Mouse (Mus musculus) stomach, embryonic 14.5 days (tissue): ENCODE results near the gene Rabep1. TPM values are rescaled to one million over a fixed set of nuclear protein-coding genes. Genes with fewer than 3 reads are reported as not detected.

Experiments
- ATAC-seq: fragments of 200-750 bp; cut with Nextera tagmentation; 2 replicates; pipeline ENCODE4 v1.8.0; 2017; ENCODE audit warnings: low read depth, moderate TSS enrichment; ENCODE audit not compliant: insufficient number of reproducible peaks, insufficient read depth, low FRiP score
- H3K27ac ChIP-seq: fragments of 300-500 bp; sonication (generic); 2 replicates; pipeline ENCODE4 v1.5.1; 2014; ENCODE audit warnings: mild to moderate bottlenecking, low read length, moderate library complexity, mixed read lengths
- H3K27me3 ChIP-seq: fragments of 300-500 bp; sonication (generic); 2 replicates; pipeline ENCODE4 v1.6.1; 2014; ENCODE audit warnings: low read length, control low read depth, mixed read lengths; ENCODE audit not compliant: control insufficient read depth, insufficient read depth
- H3K36me3 ChIP-seq: fragments of 300-500 bp; sonication (generic); 2 replicates; pipeline ENCODE4 v1.6.1; 2014; ENCODE audit warnings: mild to moderate bottlenecking, control low read depth, low read length, moderate library complexity, mixed read lengths; ENCODE audit not compliant: control insufficient read depth, insufficient read depth
- H3K4me1 ChIP-seq: fragments of 300-500 bp; sonication (generic); 2 replicates; pipeline ENCODE4 v1.6.1; 2014; ENCODE audit warnings: low read length, control low read depth, mixed read lengths; ENCODE audit not compliant: control insufficient read depth, insufficient read depth
- H3K4me2 ChIP-seq: fragments of 300-500 bp; sonication (generic); replicated peaks from 2 replicates; pipeline ENCODE4 v1.6.1; 2014; ENCODE audit warnings: low read depth, low read length, control low read depth
- H3K4me3 ChIP-seq: fragments of 300-500 bp; sonication (generic); 2 replicates; pipeline ENCODE4 v1.5.1; 2014; ENCODE audit warnings: low read depth, low read length, control low read depth
- H3K9ac ChIP-seq: fragments of 300-500 bp; sonication (generic); replicated peaks from 2 replicates; pipeline ENCODE4 v1.6.1; 2014; ENCODE audit warnings: low read depth, mild to moderate bottlenecking, control low read depth, low read length, moderate library complexity, mixed read lengths
- H3K9me3 ChIP-seq: fragments of 300-500 bp; sonication (generic); 2 replicates; pipeline ENCODE4 v1.6.1; 2016; ENCODE audit warnings: low read depth, low read length, control low read depth; ENCODE audit not compliant: control insufficient read depth
- WGBS: fragments of 180-500 bp; shearing (Covaris S2); extraction: QIAGEN DNeasy Blood & Tissue Kit; methylation state at CpG from one replicate; pipeline ENCODE4 v1.1.7; 2014; 5-methylcytosine and 5-hydroxymethylcytosine counted together
- polyA plus RNA-seq: library from polyadenylated mRNA; unstranded; fragments of >200 nt; fragmentation: Nextera tagmentation; extraction: Ambion mirVana; gene quantifications from 2 replicates; pipeline ENCODE4 v1.2.1, GENCODE M21; 2014

Rabep1 gene
- polyA plus RNA-seq, 1 experiment from 2014 or later, result 33.1 TPM

DNA sequence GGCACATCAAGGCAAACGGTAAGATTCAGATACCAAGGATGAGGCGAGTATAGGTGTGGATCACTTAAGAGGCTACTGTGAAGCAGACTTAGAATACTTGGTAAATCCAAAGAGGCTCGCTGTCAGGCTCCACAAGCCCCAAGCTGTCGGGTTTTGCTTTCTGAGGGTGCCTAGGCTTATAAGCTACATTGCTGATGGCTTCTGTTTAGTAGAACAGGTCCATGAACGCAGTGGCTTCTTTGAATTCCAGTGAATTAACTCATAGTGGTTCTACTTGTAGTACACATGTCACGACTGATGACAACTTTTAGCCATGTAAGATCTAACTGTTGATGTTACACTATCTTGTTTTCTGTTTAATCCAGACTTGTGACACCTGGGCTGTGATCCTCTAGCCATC is 132.7 kb downstream of the Rabep1 start:
- Histone ChIP-seq H3K4me1 (peaks cover 7% of the 10 kb centered on the region; the same call in 1 of the 2 replicates), H3K4me2 (no peak overlapping the region), H3K27ac (no peak overlapping the region), H3K36me3 (peaks cover 65% of the 10 kb centered on the region), H3K27me3 (no peaks in the 10 kb centered on the region), H3K4me3 (no peak overlapping the region), H3K9ac (no peak overlapping the region), H3K9me3 (no peaks in the 10 kb centered on the region)
- 85% methylated on average over 6 of the region's 6 CpGs for WGBS
- no peak for ATAC-seq

DNA sequence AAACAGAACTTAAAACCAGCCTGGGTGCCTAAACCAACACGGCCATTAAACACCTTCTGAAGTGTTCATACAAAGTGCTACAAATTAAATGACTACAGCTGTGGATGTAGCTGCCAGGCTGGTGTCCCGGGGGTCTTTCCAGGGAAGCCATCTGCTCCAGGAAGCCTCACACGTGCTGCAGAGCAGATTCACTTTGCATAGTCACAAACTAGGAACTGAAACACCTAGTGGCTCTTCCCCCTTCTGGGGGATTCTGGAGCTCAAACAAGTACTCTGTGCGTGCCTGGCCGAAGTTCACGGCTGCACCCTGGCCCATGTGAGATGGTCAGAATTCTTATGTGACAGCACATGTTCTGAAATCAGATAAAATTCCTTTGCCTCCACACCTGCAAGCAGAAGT is 135.7 kb downstream of the Rabep1 start:
- Histone ChIP-seq H3K27me3 (no peaks in the 10 kb centered on the region), H3K9ac (no peak overlapping the region)
- ATAC-seq, result no peak

DNA sequence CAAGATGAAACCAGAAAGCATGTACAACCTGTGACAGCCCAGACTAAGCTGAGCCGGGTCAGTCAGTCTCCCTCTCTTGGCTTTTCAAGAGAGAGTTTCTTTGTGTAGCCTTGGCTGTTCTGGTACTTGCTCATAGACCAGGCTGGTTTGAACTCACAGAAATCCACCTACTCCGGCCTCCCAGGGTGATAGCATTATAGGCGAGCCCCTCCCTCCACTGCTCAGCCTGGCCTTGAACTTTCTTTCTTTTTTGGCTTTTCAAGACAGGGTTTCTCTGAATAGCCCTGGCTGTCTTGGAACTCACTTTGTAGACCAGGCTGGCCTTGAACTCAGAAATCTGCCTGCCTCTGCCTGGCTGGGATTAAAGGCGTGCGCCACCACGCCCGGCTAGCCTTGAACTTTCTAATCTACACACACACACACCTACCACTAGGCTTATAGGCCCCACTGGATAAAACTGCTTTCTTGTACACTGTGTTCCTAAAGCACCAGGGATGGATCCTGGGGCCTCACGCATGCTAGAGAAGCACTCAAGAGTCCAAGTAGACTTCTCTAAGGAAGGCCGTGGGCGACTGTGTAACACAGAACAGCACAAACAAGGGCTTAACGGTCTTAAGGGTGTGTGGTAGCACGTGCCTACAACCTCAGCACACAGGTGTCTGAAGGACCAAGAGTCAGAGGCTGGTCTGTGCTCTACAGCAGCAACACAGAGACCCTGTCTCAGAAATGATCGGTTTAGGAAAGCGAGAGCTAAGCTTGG is 136.4 kb downstream of the Rabep1 start:
- Histone ChIP-seq H3K4me3 (no peak overlapping the region), H3K9me3 (no peaks in the 10 kb centered on the region), H3K4me1 (peaks cover 7% of the 10 kb centered on the region; the same call in 1 of the 2 replicates), H3K4me2 (no peak overlapping the region), H3K27me3 (no peaks in the 10 kb centered on the region), H3K27ac (no peak overlapping the region), H3K9ac (no peak overlapping the region), H3K36me3 (peaks cover 54% of the 10 kb centered on the region)
- no peak for ATAC-seq
- 92% methylated on average over 14 of the region's 14 CpGs for WGBS

More for the DNA sequence above, 135.7 kb downstream of the Rabep1 start:
- 90% methylated on average over 6 of the region's 6 CpGs for WGBS
- H3K4me1 ChIP-seq, result peaks cover 7% of the 10 kb centered on the region; the same call in 1 of the 2 replicates
- no peak overlapping the region for H3K4me3 ChIP-seq
- no peak overlapping the region for H3K4me2 ChIP-seq
- H3K27ac ChIP-seq, result no peak overlapping the region
- H3K9me3 ChIP-seq, result no peaks in the 10 kb centered on the region
- H3K36me3 ChIP-seq, result peaks cover 50% of the 10 kb centered on the region

DNA sequence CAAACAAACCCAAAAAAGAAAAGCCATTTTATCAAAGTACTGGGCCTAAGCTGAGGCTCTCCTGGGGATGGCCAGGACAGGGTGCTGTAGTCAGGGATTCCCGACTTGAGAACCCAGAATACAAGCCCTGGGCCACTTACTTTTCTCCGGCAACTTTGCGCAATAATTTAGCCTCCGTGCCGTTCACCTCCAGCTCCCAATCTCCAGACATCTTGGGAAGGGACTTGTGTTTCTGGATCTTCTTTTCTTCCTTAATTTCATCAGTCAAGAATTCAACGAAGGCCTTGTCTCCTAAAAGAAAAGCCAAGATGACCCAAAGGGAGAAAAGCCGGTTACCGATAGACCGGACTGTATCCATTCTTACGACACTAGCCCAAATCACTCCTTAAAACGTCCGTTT is 137.5 kb downstream of the Rabep1 start:
- Histone ChIP-seq H3K4me3 (peak overlapping the region; percentile 99), H3K9me3 (no peaks in the 10 kb centered on the region), H3K36me3 (peaks cover 56% of the 10 kb centered on the region), H3K4me1 (peaks cover 7% of the 10 kb centered on the region; the same call in 1 of the 2 replicates), H3K27me3 (no peaks in the 10 kb centered on the region), H3K4me2 (peak overlapping the region; percentile 78), H3K27ac (no peak overlapping the region), H3K9ac (peak overlapping the region; percentile 87)
- ATAC-seq, result no peak
- WGBS, result 11% methylated on average over 12 of the region's 12 CpGs

DNA sequence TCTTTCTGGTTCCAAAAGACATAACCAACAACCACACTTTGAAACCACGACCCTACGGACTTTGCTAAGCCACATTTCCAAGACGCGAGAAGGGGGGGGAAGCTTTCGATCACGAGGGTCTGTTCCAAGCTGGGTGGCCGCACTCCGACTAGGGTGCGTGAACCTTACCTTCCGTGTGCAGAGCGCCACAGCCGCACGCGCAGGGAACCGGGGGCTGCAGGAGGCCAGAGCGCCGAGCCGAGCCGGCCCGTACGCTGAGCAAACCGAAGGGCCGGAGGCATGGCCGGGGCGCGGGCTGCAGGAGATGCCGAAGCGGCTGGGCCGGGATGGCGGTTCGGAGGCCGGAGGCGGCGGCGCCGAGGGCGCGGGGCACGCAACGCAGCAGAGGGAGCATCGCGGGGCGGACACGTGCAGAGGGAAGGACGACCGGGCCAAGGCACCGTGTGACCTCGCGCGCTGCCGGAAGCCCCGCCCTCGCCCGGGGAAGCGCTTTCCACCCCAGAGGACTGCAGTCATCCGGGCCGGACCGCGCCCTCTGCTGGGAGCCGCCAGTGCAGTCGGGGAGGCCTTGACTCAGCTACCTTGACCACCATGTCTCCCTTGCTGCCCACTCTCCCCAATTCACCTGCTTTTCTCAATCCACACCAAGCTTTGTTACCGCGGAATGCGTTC is 138.1 kb downstream of the Rabep1 start, which contains the start of gene C1qbp:
Gene C1qbp (minus strand): TSS at position 470 of the 672 bp plus-strand sequence.
- under 1% methylated on average over 61 of the region's 64 CpGs for WGBS
- no peaks in the 10 kb centered on the region for H3K9me3 ChIP-seq
- no peak within 1 kb of the TSS for H3K27ac ChIP-seq
- H3K9ac ChIP-seq, result peak within 1 kb of the TSS; percentile 87
- peaks cover 7% of the 10 kb centered on the region; the same call in 1 of the 2 replicates for H3K4me1 ChIP-seq
- H3K4me3 ChIP-seq, result peak within 1 kb of the TSS; percentile 99
- peak within 1 kb of the TSS; percentile 78 for H3K4me2 ChIP-seq
- ATAC-seq, result peak; percentile 93
- H3K27me3 ChIP-seq, result no peaks in the 10 kb centered on the region
- peaks cover 56% of the 10 kb centered on the region for H3K36me3 ChIP-seq

Other genes with a start within 250 kb of the Rabep1 start
- gene 4930544D05Rik, start 228.9 kb upstream of the Rabep1 start, polyA plus RNA-seq, result not detected in 2 replicates
- not detected in 2 replicates for gene Chrne, start 225.6 kb upstream of the Rabep1 start, polyA plus RNA-seq
- 0.21 and 0.22 TPM in 2 replicates for gene Gp1ba, start 205.7 kb upstream of the Rabep1 start, polyA plus RNA-seq
- 118 and 120 TPM in 2 replicates for gene Rnf167, start 197.5 kb upstream of the Rabep1 start, polyA plus RNA-seq
- 151 and 157 TPM in 2 replicates for gene Slc25a11, start 197.3 kb upstream of the Rabep1 start, polyA plus RNA-seq
- 2,006 and 2,065 TPM in 2 replicates for gene Pfn1, start 190.1 kb upstream of the Rabep1 start, polyA plus RNA-seq
- gene Eno3, start 187.6 kb upstream of the Rabep1 start, polyA plus RNA-seq, result 12.3 and 14.5 TPM in 2 replicates
- 147 and 170 TPM in 2 replicates for gene Spag7, start 175.4 kb upstream of the Rabep1 start, polyA plus RNA-seq
- 16.1 and 19.2 TPM in 2 replicates for gene Camta2, start 156.7 kb upstream of the Rabep1 start, polyA plus RNA-seq
- 1.0 and 1.9 TPM in 2 replicates for gene Inca1, start 144.6 kb upstream of the Rabep1 start, polyA plus RNA-seq
- gene Kif1c, start 144.2 kb upstream of the Rabep1 start, polyA plus RNA-seq, result 9.0 and 11.8 TPM in 2 replicates
- gene Zfp3, start 80.6 kb upstream of the Rabep1 start, polyA plus RNA-seq, result 4.5 and 7.0 TPM in 2 replicates
- 0.59 and 0.87 TPM in 2 replicates for gene Scimp, start 32.2 kb upstream of the Rabep1 start, polyA plus RNA-seq
- gene Nup88, start 125.2 kb downstream of the Rabep1 start, polyA plus RNA-seq, result 123 and 137 TPM in 2 replicates
- 86.0 and 88.2 TPM in 2 replicates for gene Rpain, start 125.4 kb downstream of the Rabep1 start, polyA plus RNA-seq
- gene C1qbp, start 138.2 kb downstream of the Rabep1 start, polyA plus RNA-seq, result 210 and 227 TPM in 2 replicates
- gene Dhx33, start 159.7 kb downstream of the Rabep1 start, polyA plus RNA-seq, result 20.8 and 22.7 TPM in 2 replicates
- gene Mis12, start 174.8 kb downstream of the Rabep1 start, polyA plus RNA-seq, result 29.9 and 34.0 TPM in 2 replicates
- 42.6 and 43.3 TPM in 2 replicates for gene Derl2, start 175.1 kb downstream of the Rabep1 start, polyA plus RNA-seq
- gene 6330403K07Rik, start 188.7 kb downstream of the Rabep1 start, polyA plus RNA-seq, result 58.5 and 58.8 TPM in 2 replicates